Mouse (Mus musculus): ENCODE data around the gene Gm17364.
"Not testable (repeated sequence)": the region's sequence is repeated elsewhere in the genome, so short reads cannot be mapped to it uniquely, and the experiment has no call there.

Gene Gm17364

DNA sequence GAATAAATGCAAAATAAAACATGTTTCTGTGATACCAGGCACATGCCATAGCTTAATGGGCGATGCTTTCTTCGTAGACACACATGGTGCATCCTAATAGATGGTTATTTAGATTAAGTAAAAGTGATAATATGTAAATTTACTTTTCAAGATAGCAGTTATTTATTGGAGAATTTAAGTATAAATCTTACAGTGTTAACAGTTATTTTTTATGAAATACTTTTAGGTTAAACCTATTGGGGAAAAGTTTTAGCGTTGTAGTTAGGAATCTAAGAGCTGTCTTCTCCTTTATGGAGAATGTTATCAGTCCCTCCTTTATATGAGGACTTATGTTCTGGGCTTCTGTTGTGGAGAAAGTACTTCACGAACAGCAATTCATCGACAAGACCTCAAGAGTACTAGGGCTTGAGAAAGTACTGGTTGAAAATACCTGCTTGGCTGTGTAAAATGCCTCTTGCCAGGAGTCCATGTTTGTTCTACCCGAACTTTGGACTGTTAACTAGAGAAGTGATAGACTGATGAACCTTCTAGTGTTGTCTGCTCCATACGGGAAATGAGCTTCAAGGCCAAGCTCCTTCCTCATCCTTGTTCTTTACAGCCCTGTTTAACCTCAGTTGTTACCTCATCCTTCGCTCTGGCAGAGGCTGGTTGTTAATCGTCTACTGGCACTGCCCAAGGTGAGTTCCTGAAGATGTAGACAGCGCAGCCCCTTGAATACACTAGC is at the start of gene Gm17364:
Gene Gm17364, minus strand, starts transcription at position 51 of the 724 bp plus-strand sequence.
- no peak for DNase-seq (ENCODE audit: low read depth, low spot score)

DNA sequence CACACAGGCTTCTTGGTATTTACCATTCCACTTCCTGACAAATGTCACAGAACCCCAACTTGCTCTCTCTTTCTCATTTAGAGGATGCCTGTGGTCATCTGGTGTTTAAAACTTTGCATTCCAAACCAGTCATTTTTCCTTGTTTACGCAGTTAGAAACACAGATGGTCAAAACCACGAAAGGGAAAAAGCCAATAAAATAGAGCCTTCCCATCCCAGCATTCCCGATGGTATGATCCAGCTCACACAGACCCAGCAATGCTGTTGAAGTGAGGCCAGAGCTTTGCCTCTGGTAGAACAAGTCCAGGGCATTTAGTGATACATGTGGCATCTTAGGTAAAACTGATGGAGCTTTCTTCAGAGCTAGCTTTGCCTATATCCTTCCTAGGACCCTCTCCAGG is 47.7 kb upstream of the Gm17364 start:
- DNase-seq (ENCODE audit: low read depth, low spot score) = no peak

DNA sequence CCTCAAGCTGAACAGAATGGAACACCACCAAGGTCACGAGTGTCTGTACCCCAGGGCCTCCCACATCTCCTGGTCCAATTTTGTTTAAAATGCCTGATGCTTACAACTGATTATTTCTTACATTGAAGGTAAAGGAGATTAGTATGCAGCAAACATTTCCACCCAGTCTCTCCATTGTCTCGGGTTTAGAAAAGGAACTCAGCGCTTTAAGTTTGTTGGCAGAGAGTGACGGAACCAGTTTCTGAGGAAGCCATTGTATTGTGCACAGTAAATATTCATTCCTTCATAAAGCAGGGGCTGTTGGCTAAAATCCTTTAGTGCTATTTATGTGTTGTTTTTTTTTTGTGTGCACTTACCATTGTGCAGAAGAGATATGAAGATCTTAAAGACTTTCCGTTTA is 47.0 kb upstream of the Gm17364 start:
- DNase-seq (ENCODE audit: low read depth, low spot score) = no peak

DNA sequence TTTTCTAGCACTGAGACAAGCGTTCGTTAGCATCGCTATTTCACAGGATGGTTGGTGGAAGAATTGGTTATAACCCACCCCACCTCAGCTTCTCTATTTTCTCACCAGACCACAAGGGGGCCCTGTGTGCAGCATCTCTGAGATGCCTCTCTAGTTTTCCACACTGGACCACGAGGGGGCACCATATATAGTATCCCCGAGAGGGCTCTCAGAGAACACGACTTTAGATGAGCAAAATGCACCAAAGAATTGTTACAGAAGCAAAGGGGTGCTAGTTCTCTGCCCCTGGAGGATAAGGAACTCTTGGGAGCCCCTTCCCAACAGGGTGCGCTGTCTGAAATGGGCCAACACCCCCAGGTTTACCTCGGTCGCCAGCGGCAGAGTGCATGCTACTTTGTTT is 28.9 kb upstream of the Gm17364 start:
- peak; percentile 89 for DNase-seq (ENCODE audit: low read depth, low spot score)

DNA sequence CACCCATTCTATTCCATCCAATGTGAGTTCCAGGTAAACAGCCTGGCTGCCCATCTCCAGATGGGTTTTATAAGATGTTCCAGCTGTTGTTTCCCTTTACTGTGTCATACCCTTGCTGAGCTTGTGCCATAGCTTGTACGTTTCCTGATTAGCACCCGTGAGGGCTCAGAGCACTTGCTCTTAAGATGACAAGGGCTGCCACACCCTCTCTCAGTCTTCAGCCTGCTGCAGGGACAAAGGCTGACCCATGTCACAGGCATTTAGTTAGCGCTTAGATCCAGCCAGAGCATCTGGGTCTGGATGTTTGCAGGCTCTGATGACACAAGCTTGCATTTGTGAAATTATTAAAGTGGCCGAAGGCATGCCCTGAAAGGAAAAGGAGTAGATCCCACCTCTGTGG is 26.3 kb upstream of the Gm17364 start:
- DNase-seq (ENCODE audit: low read depth, low spot score) = no peak

DNA sequence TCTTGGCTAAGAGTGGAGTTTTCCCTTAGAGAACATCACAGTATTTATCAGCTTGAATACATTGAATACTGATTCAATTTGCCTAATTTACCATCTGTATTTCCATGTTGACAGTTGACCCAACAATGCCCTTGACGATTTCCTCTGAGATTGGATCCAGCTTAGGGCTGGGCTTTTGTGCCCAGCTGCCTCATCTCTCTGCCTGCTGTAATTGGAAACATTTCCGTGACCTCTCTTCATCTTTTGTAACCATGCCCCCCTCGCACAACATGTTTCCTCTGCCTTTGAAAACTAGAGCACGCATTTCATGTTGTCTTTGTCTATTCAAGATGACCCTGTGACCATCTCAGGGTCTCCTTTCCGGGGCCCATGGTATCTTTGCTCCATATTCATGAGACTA is 25.2 kb upstream of the Gm17364 start:
- no peak for DNase-seq (ENCODE audit: low read depth, low spot score)

DNA sequence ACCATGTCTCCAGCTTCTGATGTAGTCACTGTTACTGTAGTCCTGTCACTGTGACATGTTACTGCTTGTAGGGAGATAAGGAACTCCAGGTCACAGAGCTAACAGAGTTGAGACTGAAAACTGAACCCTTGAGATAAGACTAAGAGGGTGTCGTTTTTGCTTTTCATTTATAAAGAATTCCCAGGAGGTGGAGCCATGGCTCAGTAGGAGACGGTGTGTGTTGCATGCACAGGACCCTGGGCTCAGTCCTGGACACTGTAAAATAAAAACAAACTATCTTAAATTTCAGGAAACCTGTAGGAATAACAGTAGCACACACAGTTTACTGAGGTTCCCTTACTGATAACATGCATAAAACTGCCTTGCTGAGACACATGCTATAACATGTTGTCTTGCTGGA is 24.8 kb upstream of the Gm17364 start:
- DNase-seq (ENCODE audit: low read depth, low spot score) = no peak

DNA sequence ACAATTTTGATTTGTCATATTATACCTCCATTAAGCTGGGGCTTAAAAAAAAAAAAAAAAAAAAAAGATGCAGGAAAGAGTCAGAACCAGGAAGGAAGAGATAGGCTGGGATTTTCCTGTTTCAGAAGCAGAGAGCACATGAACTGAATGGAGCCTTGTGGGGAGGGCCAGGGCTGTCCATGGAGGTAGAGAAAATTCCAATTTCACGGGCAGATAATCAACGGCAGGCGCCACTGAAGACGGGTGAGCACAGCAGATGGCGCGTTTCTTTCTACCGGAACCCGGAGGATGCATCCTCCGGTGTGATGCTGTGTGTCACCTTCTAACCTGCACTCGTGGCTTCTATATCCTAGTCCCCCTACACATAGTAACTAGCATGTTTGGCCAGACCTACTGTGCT is 22.6 kb upstream of the Gm17364 start:
- DNase-seq (ENCODE audit: low read depth, low spot score) = no peak

DNA sequence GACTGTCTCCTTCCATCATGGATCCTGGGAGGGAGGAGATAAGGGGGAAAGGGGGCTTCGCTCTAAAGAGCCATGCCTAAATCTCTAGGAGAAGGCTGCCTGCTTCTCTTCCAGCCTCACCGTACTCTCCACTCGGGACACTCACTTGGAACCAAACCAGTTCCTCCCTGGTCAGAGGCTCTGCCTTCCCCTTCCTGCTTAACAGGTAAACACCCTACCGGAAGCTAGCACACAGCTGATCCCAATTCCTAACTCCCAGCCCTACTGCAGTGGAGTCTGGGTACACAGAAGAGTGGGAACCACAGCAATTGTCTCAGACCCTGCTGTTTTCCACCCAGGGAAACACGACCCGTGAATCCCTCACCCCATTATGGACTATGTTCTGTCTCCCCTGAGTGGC is 22.1 kb upstream of the Gm17364 start:
- DNase-seq (ENCODE audit: low read depth, low spot score) = no peak

DNA sequence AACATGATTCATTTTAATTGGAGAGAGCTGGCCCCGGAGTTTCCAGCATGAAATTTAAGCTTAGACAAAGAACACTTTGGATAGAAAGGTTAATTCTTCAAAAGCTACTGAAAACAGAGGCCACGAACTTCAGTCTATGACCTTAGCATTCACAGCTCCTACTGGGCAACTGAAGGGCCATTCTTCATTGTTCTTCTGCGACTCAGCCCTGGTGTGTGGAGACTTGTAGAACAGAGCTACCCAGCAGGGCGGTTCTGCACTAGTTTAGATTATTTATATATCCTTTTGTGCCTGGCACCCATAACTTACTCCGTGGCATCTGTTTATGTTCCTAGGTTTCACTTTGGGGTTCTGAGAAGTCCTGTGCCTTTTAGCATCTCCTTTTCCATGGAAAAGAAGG is 19.8 kb upstream of the Gm17364 start:
- no peak for DNase-seq (ENCODE audit: low read depth, low spot score)

DNA sequence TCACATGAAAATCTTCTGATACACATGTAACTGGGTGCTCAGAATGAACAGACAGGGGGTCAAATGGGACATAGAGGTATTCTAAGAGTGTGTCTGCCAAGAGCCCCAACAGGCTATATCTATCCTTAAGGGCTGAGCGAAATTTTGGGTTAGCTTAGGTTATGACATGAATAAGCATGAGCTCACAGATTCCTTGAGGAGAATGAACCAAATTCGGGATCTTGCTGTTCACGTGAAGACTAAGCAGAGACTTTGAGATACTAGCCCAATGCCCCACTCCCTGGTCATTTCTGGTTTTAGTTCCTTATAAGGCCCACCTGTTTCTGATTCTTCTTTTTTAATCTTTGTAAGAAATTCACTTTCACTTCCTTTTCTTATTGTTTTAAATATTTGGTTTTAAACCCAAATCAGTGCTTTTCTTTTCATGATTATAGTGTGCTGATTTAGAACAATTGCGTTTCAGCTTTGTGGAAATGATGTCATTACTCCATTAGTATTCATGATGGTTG is 17.7 kb upstream of the Gm17364 start:
- DNase-seq (ENCODE audit: low read depth, low spot score) = no peak

DNA sequence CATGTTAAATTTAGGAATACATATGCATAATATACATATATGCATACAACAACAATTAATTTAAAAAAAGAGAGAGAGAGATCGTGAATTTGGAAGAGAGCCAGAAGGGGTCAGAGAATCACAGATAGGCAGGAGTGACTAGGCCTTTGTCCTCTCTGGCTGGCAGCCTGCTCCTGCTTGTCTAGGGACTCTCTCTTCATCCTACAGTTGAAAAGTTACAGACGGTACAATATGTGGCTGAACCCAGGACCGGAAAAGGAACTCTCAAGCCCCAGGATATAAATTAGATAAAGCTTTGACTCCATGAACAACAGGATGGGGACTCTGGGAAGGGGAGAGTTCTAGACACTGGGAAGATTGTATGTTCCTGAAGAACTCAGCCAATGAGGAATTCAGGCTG is 12.5 kb upstream of the Gm17364 start:
- DNase-seq (ENCODE audit: low read depth, low spot score) = no peak

DNA sequence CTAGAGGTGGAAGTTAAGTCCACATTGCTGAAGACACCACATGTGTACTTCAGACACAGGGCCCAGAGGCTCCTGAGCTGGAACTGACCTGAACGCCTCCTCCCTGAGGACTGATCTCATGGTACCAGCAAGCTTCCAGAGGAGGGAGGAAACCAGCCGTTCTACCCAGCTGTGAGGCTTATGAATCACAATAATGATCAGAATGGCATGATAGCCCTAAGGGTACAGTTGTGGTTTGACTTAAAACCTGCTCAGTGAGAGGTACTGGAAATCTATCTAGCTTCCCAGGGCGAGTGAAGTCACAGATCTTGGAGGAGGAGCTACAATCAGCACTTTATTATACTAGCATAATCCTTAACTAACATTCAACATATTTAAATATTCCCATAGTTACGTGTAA is 11.7 kb upstream of the Gm17364 start:
- DNase-seq (ENCODE audit: low read depth, low spot score) = no peak

DNA sequence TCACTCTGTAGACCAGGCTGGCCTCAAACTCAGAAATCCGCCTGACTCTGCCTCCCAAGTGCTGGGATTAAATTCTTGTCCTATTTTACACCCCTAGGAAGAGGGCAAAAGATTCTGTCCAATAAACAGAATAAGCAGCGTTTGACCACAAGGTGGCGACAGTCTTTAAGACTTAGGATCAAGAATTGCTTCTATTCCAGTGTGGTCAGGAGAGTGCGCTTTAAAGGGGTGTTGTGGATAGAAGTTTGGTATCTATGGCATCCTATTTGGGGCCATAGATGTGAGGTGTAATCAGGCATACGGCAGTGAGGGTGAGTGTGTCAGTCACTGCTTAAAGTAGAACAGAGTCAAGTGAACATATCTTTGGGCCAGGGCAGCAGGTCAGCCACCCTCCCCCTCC is 9.5 kb upstream of the Gm17364 start:
- DNase-seq (ENCODE audit: low read depth, low spot score) = peak; percentile 84

DNA sequence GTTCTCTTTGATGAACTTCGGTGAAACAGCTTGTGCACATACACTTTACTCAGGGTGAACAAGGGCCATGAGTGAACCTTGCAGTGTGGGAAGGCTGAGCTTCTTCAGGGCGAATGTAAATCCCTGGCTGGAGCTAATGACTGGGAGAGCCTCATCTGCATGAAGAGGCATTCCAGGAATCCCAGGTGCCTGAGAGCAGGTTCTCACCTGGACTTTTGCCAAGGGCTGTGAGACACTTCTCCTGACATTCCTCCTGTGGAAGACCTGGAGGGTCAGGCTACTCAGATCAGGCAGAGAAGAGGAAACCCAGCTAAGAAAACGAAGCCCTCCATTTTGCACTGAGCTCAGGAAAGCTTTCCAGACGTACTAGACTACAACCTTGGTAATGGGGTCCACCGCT is 6.9 kb upstream of the Gm17364 start:
- no peak for DNase-seq (ENCODE audit: low read depth, low spot score)

DNA sequence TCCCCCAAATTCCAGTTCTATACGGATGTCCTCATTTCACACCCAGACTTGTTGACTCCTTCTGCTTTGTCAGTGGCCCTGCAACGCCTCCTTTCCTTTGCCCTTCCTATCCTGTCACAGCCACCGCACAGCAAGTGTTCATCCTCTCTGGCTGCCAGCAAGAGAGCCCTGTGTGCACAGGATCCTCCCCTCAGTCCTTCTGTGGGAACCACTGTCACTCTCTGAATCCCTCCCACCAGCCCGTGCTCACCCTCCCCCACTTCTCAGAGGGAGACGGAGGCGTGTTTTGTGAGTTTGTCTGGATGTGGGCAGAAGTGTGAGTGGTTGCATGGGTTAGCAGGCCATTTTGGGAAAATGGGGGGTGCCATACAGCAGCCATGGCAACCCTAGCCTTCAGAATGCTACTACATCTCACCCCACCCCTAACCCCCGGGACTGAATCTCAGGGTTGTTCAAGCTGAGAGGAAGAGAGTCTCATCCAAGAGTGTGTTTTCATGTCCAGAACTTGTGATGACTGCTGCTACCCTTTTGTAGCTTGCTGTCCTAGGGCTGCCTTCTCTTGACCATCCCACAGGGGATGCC is 5.9 kb downstream of the Gm17364 start:
- DNase-seq (ENCODE audit: low read depth, low spot score) = no peak

DNA sequence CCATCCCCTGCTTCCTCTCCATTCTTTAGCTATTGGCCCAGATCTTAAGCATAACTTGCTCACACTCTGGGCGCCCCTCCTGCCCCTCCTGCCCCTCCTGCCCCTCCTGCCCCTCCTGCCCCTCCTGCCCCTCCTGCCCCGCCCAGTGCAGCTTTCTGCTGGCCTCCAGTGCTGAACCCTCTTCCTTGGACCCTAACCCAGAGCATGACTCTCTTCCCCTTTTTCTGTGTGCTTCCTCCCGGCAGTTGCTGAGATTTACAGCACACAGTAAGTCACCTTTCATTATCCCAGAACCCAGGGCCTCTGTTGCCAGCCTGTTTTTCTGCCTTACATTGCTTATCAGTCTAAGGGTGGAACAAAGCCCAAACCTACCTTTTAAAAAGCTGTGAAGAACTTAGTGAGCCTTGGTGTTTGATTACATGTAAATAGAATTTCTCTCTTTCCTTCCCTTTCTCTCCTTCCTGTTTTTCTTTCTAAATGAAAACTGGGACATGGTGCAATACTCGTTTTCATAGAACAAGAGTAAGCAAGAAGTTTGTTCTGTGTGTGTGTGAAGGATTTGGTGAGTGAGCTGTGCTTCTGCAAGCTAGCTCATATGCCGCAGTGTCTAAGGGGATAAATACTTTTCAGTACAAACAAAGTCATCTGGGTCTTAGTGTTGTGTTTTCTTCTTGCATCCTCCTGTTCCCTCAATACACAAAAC is 10.3 kb downstream of the Gm17364 start:
- DNase-seq (ENCODE audit: low read depth, low spot score) = no peak

DNA sequence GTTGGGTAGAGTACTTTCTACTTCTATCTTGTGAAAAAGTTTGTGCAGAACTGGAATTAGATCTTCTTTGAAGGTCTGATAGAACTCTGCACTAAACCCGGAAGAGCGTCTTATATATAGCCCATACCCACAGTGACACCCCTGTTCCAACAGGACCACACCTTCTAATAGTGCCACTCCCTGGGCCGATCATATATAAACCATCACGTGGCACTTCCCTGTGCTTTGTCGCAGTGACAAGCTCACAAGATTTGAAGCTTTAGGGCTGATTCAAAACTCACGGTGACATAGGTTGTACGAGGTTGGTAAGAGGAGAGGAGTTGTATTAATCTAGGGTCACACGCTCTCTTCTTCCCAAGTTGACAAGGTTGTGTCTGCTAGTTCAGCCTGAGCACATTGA is 12.2 kb downstream of the Gm17364 start:
- DNase-seq (ENCODE audit: low read depth, low spot score) = not testable (repeated sequence)

DNA sequence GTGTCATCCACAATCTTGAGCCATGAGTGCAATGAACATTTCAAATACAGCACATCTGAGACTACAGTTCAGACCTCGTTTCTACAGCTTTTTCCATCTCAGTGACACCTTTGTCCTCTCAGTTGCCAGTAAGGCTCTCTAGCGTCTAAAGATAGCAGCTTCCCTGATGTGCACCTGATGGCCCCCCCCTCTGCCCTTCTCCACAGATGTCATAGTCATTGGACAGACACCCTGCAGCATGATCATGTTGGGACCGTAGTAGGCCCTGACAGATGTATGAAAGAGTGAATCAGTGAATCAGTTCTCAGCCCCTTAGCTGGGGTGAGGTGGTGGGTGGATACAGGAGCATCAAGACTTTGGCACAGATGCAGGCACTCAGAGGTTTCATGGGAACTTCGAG is 15.9 kb downstream of the Gm17364 start:
- no peak for DNase-seq (ENCODE audit: low read depth, low spot score)

DNA sequence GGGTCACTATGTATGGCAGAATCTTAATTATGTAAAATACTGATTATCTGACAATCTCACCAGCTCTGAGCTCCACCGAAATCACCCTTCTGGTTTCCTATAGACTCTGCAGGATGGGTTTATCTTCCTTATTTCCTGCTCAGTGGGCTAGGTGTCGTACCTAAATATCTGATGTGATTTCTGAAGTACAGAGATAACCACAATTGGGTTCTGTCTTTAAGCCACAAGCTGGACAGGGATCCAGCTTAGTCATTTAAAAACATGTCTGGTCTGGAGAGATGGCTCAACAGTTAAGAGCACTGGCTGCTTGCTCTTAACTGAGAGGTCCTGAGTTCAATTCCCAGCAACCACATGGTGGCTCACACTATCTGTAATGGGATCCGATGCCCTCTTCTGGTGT is 16.8 kb downstream of the Gm17364 start:
- DNase-seq (ENCODE audit: low read depth, low spot score) = no peak

DNA sequence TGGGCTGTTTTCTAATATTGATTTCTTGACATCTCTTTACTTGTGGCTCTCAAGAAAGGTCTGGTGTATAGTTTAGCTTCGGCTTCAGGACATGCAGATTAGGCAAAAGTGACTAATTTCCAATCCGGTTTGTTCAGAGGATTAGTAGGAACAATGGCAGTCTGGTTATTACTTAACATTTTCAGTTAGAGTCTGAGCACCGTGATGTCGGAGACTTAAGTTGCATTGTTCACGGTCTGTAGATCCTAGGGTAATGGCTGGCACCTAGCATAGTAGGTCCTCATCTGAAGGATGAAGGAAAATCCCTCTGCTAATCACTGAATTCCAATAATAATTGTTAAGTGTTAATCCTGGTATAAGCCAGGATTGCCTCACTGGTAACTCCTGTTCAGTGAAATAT is 17.7 kb downstream of the Gm17364 start:
- DNase-seq (ENCODE audit: low read depth, low spot score) = no peak

DNA sequence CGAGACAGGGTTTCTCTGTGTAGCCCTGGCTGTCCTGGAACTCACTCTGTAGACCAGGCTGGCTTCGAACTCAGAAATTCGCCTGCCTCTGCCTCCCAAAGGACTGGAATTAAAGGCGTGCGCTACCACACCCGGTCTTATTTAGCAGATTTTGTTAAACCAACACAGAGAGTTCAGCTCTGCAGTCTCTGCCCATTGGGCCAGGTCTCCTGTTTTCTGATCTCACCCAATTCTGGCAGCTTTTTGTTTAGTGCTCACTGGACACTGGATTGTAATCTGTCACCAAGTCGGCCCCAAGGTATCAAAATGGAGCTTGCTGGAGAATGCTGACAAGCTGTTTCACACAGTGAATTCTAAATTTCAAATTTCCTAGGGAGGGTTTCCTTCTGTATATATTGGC is 21.0 kb downstream of the Gm17364 start:
- no peak for DNase-seq (ENCODE audit: low read depth, low spot score)

DNA sequence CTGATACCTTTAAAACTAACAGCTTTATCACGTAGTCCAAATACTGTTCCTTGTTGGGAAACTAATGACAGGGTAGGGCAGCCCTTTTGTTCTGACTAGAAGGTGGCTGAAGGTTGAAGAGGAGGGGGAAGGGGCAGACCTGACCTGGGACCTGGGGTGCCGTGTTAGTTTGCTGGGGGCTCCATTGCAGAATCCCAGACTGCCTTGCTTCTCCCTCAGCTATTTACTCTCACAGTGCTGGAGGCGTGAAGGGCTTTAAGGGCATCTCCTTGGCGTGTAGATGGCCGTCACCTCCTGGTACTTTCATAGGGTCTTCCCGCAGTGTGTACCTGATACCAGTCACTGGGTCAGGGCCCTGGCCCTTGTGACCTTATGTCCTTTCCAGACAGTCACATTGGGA is 21.6 kb downstream of the Gm17364 start:
- no peak for DNase-seq (ENCODE audit: low read depth, low spot score)

Data from CD4-positive, CD25-positive, alpha-beta regulatory T cell, adult 2 months (primary cell).